Mouse (Mus musculus) splenic B cell, adult 2 months (primary cell): Measurements from ENCODE around the gene Gabrr2.
"Not testable (repeated sequence)": the region's sequence is repeated elsewhere in the genome, so short reads cannot be mapped to it uniquely, and the experiment has no call there.

Experiments used
- DNase-seq: peaks from one replicate; pipeline ENCODE4 v3.0.0-alpha.2; 2011; ENCODE audit warnings: low read depth, low spot score
- H3K27me3 ChIP-seq: 2 replicates; pipeline ENCODE4 v1.6.1; 2012; ENCODE audit warnings: mild to moderate bottlenecking, low read length, moderate library complexity, mixed read lengths; ENCODE audit not compliant: control insufficient read depth, poor library complexity, insufficient read depth, severe bottlenecking
- H3K36me3 ChIP-seq: 2 replicates; pipeline ENCODE4 v1.6.1; 2012; ENCODE audit warnings: mild to moderate bottlenecking, low read length, moderate library complexity, mixed read lengths; ENCODE audit not compliant: control insufficient read depth, poor library complexity, insufficient read depth, severe bottlenecking

Gene Gabrr2

DNA sequence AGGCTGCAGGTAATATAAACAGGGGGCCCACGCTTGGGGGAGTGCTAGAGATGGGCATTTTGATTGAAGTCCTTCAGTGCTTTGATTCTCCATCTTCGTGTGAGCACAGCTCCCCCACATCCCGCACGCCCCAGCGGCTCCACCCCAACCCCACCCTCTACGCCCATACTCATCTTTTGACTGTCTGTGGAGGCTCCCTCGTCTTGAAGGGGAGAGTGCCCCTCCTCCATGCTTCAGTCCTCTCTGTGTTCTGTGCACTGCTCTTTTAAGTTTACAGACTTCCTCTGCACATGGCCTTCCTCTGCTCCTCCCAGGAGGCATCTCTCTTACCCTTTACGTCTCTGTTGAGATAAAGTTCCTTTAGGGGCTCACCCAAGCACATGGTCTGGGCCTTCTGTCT, 14.9 kb downstream of the Gabrr2 start:
- no peak for DNase-seq
- H3K27me3 ChIP-seq, result no peaks in the 10 kb centered on the region
- H3K36me3 ChIP-seq, result no peaks in the 10 kb centered on the region

DNA sequence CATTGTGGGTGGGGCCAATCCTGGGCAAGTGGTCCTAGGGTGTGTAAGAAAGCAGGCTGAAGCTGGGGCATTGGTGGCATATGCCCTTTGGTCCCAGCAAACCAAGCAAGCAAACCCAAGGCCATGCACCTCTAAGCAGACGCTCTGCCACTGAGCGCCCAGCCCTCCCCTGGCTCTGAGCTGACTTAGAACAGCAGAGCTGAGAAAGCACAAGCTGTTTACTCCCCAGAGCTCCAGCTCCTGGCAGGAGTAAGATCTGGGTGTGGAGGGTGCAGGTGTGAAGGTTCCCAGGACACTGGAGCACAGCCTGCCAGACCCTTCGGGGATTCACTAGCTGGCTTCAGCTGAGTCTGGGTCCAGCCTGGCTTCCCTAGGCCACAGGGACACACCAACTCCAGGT, 15.7 kb downstream of the Gabrr2 start:
- Histone ChIP-seq H3K27me3 (no peaks in the 10 kb centered on the region), H3K36me3 (no peaks in the 10 kb centered on the region)
- no peak for DNase-seq

DNA sequence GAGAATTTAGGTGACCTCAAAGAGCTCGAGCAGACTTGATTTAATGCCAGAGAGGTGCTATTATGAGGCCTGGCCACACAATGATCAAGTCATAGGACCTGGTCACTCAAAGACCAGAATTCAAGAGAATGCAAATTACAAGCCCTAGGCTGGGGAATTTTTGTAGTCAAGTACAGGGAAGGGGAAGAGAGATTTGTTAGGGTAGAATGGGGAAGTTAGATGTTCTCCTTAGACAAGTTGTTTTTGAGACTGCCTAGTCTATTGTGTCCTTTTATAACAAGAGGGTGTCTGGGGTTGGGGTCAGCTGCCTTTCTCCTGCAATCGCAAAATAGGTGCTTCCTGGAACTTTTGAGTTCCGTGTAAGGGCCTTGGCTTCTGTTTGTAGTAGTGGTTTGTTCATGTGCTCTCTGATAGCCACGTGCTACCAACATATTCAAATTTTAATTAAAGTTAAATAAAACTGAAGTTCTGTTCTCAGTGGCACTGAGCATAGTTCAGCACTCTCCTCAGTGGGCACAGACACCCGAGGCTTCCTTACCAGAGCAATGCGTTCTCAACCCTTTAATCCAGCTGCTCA, 36.4 kb downstream of the Gabrr2 start:
- DNase-seq, result peak; percentile 31
- Histone ChIP-seq H3K36me3 (no peaks in the 10 kb centered on the region), H3K27me3 (no peaks in the 10 kb centered on the region)

DNA sequence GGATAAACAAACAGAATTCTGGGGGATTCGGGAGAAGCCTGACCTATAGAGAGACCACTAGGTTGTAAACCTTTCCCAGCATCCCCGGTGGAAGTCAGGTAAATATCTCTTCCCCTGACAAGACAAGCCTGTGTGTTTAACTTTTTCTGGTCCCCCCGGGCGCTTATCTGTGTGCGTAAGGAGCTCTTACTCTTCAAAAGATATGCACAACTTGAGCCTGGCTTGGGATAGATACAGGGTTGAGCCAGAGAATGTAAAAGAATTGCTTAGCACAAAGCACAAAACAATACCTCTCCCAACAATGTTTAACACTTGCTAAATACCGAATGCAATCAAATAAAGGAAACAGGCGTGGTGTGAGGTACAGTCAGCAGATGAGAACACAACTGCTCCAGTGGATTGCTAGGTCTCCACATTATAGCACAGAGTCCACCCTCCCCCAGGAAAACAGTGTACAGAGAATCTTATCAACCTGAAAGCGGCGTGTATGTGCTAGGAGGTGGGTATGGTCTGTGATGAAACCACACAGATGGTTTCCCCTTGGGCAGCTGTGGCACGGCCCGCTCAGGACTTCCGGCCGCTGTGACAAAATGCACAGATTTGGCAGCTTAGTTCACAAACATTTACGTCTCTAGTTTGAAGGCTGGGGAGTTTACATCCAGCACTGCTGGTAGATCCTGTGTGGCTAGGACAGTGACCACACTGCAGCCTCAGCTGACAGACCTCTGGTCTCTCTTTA, 47.1 kb downstream of the Gabrr2 start:
- DNase-seq, result peak; percentile 50
- Histone ChIP-seq H3K36me3 (no peaks in the 10 kb centered on the region), H3K27me3 (no peaks in the 10 kb centered on the region)

GRCm38 (mm10) chr4:33110845-33111244, 48.0 kb downstream of the Gabrr2 start:
- peak; percentile 51 for DNase-seq
- Histone ChIP-seq H3K27me3 (no peaks in the 10 kb centered on the region), H3K36me3 (no peaks in the 10 kb centered on the region)

GRCm38 (mm10) chr4:33111358-33111757, 48.6 kb downstream of the Gabrr2 start:
- DNase-seq, result peak; percentile 25
- Histone ChIP-seq H3K27me3 (no peaks in the 10 kb centered on the region), H3K36me3 (no peaks in the 10 kb centered on the region)

GRCm38 (mm10) chr4:33112866-33113265, 50.1 kb downstream of the Gabrr2 start:
- H3K36me3 ChIP-seq, DNase-seq, H3K27me3 ChIP-seq: not testable (repeated sequence)

DNA sequence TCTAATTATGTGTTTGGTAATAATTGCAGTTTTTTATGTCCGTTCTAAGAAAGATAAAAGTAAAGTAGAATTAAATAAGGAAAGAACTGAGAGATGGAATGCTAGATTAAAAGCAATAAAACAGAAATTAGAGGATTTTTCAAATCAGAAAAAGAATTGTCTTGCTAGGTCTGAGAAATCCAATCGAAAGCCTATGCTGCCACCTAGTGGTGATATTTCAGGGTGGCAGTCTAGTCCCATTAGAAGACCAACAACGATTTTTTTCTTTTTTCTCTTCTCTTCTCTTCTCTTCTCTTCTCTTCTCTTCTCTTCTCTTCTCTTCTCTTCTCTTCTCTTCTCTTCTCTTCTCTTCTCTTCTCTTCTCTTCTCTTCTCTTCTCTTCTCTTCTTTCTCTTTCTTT, 56.3 kb downstream of the Gabrr2 start:
- DNase-seq, result peak; percentile 87
- not testable (repeated sequence) for H3K36me3 ChIP-seq, H3K27me3 ChIP-seq

- peak; percentile 69 for DNase-seq
- Histone ChIP-seq H3K36me3 (no peaks in the 10 kb centered on the region), H3K27me3 (no peaks in the 10 kb centered on the region)
These were observed 61.7 kb downstream of the Gabrr2 start for GRCm38 (mm10) chr4:33124493-33124892.

GRCm38 (mm10) chr4:33125409-33126084, 62.7 kb downstream of the Gabrr2 start:
- H3K36me3 ChIP-seq, result no peaks in the 10 kb centered on the region
- no peak for DNase-seq
- H3K27me3 ChIP-seq, result no peaks in the 10 kb centered on the region

- no peaks in the 10 kb centered on the region for H3K36me3 ChIP-seq
- H3K27me3 ChIP-seq, result no peaks in the 10 kb centered on the region
- no peak for DNase-seq
These were observed 69.4 kb downstream of the Gabrr2 start, which contains the start of gene Gabrr1 for GRCm38 (mm10) chr4:33132221-33132620. TSS of gene Gabrr1 (plus strand) at chr4:33132521.
